Mouse (Mus musculus): ENCODE results near the gene Nmnat2. TPM values are rescaled to one million over a fixed set of nuclear protein-coding genes. Genes with fewer than 3 reads are reported as not detected.

Nmnat2 gene
- total and polyA plus RNA-seq, 3 experiments = 1.3 to 2.8 TPM; not detected in 1

DNA sequence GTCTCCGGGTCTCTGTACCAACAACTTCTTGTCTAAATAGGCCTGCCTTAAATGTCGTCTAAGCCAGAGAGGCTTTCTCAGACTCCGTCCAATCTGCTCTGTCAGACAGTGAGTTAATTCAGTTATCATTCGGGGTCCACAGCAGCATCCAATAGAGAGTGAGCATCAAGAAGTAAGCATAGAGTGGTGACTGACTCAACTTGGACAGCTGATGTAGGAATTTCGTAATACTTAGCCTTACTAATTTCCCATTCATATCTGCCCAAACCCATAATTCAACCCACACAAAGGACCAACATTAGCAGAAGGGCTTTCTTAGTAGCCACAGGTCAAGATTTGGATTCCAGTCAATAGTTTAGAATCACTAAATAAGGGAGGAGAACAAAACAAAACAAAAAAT is 626 bp upstream of the Nmnat2 start:
- Histone ChIP-seq H3K9ac (ENCODE audit: control insufficient read depth, low read depth, low read length, poor library complexity, severe bottlenecking) (no peak overlapping the region), H3K27ac (ENCODE audit: control insufficient read depth, low read depth, low read length) (no peak overlapping the region), H3K9me3 (replicated peaks; ENCODE audit: insufficient read depth, low read length) (no peaks in the 10 kb centered on the region), H3K27me3 (ENCODE audit: control insufficient read depth in 1 of 2, insufficient read depth in 2 of 2, low read length in 2 of 2) (peaks cover 3 to 10% of the 10 kb centered on the region in 2 experiments; a peak in 3 of 4 replicates), H3K36me3 (ENCODE audit: control insufficient read depth in 1 of 2, insufficient read depth in 2 of 2, low read length in 2 of 2) (no peaks in the 10 kb centered on the region), H3K79me2 (ENCODE audit: control insufficient read depth, insufficient read depth, low read length, poor library complexity) (no peaks in the 10 kb centered on the region), H3K4me3 (ENCODE audit: control insufficient read depth in 1 of 2, insufficient read depth in 1 of 2, low read depth in 2 of 2, low read length in 2 of 2) (no peak overlapping the region), H3K4me1 (ENCODE audit: control insufficient read depth in 1 of 2, insufficient read depth in 2 of 2, low read length in 2 of 2) (no peaks in the 10 kb centered on the region)
- no peak for DNase-seq (ENCODE audit: low read depth, low spot score)
- TF ChIP-seq HCFC1 (IDR thresholded peaks at IDR 0.05; ENCODE audit: low read depth, low read length) (no peak), ZKSCAN1 (IDR thresholded peaks at IDR 0.05; ENCODE audit: low read depth, low read length) (no peak), MAZ (IDR thresholded peaks at IDR 0.05; ENCODE audit: low read depth, low read length) (no peak), NRF1 (IDR thresholded peaks at IDR 0.05; ENCODE audit: insufficient read depth, low read depth, low read length, poor library complexity, severe bottlenecking) (no peak), MXI1 (IDR thresholded peaks at IDR 0.05; ENCODE audit: low read depth, low read length) (no peak), NELFE (IDR thresholded peaks at IDR 0.05; ENCODE audit: low read depth, low read length) (no peak), USF1 (IDR thresholded peaks at IDR 0.05; ENCODE audit: low read depth, low read length) (no peak)

GRCm38 (mm10) chr1:152955564-152956211 is 895 bp downstream of the Nmnat2 start:
- Histone ChIP-seq H3K36me3 (ENCODE audit: control insufficient read depth in 1 of 2, insufficient read depth in 2 of 2, low read length in 2 of 2) (no peaks in the 10 kb centered on the region), H3K27me3 (ENCODE audit: control insufficient read depth in 1 of 2, insufficient read depth in 2 of 2, low read length in 2 of 2) (peaks cover 5 to 7% of the 10 kb centered on the region in 2 experiments; a peak in 3 of 4 replicates), H3K4me1 (ENCODE audit: control insufficient read depth in 1 of 2, insufficient read depth in 2 of 2, low read length in 2 of 2) (no peaks in the 10 kb centered on the region), H3K79me2 (ENCODE audit: control insufficient read depth, insufficient read depth, low read length, poor library complexity) (no peaks in the 10 kb centered on the region), H3K9me3 (replicated peaks; ENCODE audit: insufficient read depth, low read length) (no peaks in the 10 kb centered on the region), H3K4me3 (ENCODE audit: control insufficient read depth in 1 of 2, insufficient read depth in 1 of 2, low read depth in 2 of 2, low read length in 2 of 2) (no peak overlapping the region), H3K9ac (ENCODE audit: control insufficient read depth, low read depth, low read length, poor library complexity, severe bottlenecking) (no peak overlapping the region), H3K27ac (ENCODE audit: control insufficient read depth, low read depth, low read length) (no peak overlapping the region)
- no peak for TF ChIP-seq ELF1 (IDR thresholded peaks at IDR 0.05; ENCODE audit: low read depth, low read length)
- TF ChIP-seq SIN3A (IDR thresholded peaks at IDR 0.05; ENCODE audit: low read length) = no peak
- no peak for TF ChIP-seq CHD2 (IDR thresholded peaks at IDR 0.05; ENCODE audit: low read length)
- no peak for TF ChIP-seq CTCF (IDR thresholded peaks at IDR 0.05 in 2 of 3, conservative IDR thresholded peaks at IDR 0.05 in 1 of 3; ENCODE audit: control insufficient read depth in 1 of 3, insufficient read depth in 1 of 3, low read depth in 2 of 3, low read length in 3 of 3, poor library complexity in 1 of 3, severe bottlenecking in 1 of 3)
- TF ChIP-seq POLR2A (IDR thresholded peaks at IDR 0.05; ENCODE audit: control insufficient read depth in 1 of 2, insufficient read depth in 1 of 2, low read depth in 1 of 2, low read length in 2 of 2, poor library complexity in 1 of 2) = no peak
- TF ChIP-seq TAL1 (IDR thresholded peaks at IDR 0.05; ENCODE audit: low read length) = no peak
- no peak for TF ChIP-seq MAZ (IDR thresholded peaks at IDR 0.05; ENCODE audit: low read depth, low read length)
- TF ChIP-seq NELFE (IDR thresholded peaks at IDR 0.05; ENCODE audit: low read depth, low read length) = no peak
- no peak for TF ChIP-seq MYB (IDR thresholded peaks at IDR 0.05; ENCODE audit: low read depth, low read length)
- TF ChIP-seq RAD21 (IDR thresholded peaks at IDR 0.05; ENCODE audit: low read depth, low read length) = no peak
- TF ChIP-seq JUND (IDR thresholded peaks at IDR 0.05; ENCODE audit: low read depth, low read length) = no peak
- no peak for TF ChIP-seq HCFC1 (IDR thresholded peaks at IDR 0.05; ENCODE audit: low read depth, low read length)
- no peak for DNase-seq (ENCODE audit: low read depth, low spot score)

Measured in MEL (cell line).